Mouse (Mus musculus) thymus, adult 2 months (tissue): ENCODE measurements around the gene Radil.

ENCODE experiments used
- CTCF ChIP-seq: fragments of 200-500 bp; IDR thresholded peaks from 2 replicates; pipeline ENCODE4 v1.5.1; 2012; ENCODE audit warnings: mild to moderate bottlenecking, control low read depth, low read length, moderate library complexity, borderline replicate concordance; ENCODE audit not compliant: control insufficient read depth, poor library complexity, insufficient read depth; ENCODE audit errors: extremely low read depth
- POLR2A ChIP-seq: fragments of 200-500 bp; IDR thresholded peaks from 2 replicates; pipeline ENCODE4 v1.6.1; 2012; ENCODE audit warnings: mild to moderate bottlenecking, low read length, control low read depth, moderate library complexity; ENCODE audit not compliant: control insufficient read depth, poor library complexity, insufficient read depth; ENCODE audit errors: extremely low read depth

GRCm38 (mm10) chr5:142500918-142501317 is 50.0 kb downstream of the Radil start:
- TF ChIP-seq CTCF (no peak), POLR2A (no peak)
